In the genomic region with DNA sequence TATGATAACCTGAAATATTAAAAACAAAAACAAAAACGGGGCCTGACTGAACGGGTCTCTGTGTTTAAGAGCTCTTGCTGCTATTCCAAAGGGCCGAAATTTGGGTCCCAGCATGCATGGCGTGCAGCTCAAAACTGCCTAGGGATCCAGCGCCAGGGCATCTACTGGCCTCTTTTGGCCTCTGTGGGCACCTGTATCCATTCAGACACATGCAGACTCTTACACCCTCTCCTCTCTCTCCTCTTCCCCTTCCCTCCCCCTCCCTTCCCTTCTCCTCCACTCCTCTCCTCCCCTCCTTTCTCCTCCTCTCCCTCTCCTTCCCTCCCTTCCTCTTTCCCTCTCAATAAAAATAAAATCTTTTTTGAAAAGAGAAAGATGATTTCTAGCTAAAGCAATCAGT, we compare ENCODE assay signal across 10 mouse cellular contexts. TPM values are rescaled to one million over a fixed set of nuclear protein-coding genes. Genes with fewer than 3 reads are reported as not detected.
DNase-seq lines count a peak whose midpoint lies in the region; ATAC-seq and TF ChIP-seq lines count a peak whose summit lies in the region.
"Had no signal": no experiment of that assay in that cellular context is flagged by ENCODE, and none has a peak within 500 bp of the region (broad histone marks: within the 10 kb centered on the region; RNA-seq: fewer than 3 reads in every experiment).

No protein-coding gene starts in this region.

- DNase-seq in kidney, adult 8-10 months: no peak
- peak; percentile 36 for DNase-seq in cerebellum, adult 9-10 months
- peak; percentile 56 for DNase-seq in midbrain, postnatal 0 days (ENCODE audit: low spot score)
- DNase-seq in thymus, postnatal 14 days: no peak
- no peak for DNase-seq in adrenal gland, postnatal 36 days

- H3K27ac ChIP-seq in kidney, embryonic 15.5 days: no peak overlapping the region
- H3K27ac ChIP-seq in forebrain, embryonic 16.5 days (ENCODE audit: low read length): no peak overlapping the region; the same call in none of the 2 replicates
- H3K27ac ChIP-seq in midbrain, postnatal 0 days (ENCODE audit: low read depth, low read length): peak overlapping the region; percentile 87
- H3K27ac ChIP-seq: heart, embryonic 10.5 days; liver, embryonic 15.5 days had no signal

- no peak overlapping the region for H3K9ac ChIP-seq in kidney, embryonic 15.5 days
- peak overlapping the region; percentile 58 for H3K9ac ChIP-seq in forebrain, embryonic 16.5 days (replicated peaks; ENCODE audit: low read depth, low read length)
- H3K9ac ChIP-seq in midbrain, postnatal 0 days (replicated peaks; ENCODE audit: low read length, poor library complexity, severe bottlenecking): peak overlapping the region; percentile 70
- H3K9ac ChIP-seq: liver, embryonic 15.5 days had no signal

- WGBS in kidney, embryonic 15.5 days: 37% methylated on average over 5 of the region's 5 CpGs
- 31% methylated on average over 5 of the region's 5 CpGs for WGBS in forebrain, embryonic 16.5 days
- WGBS in midbrain, postnatal 0 days: 16% methylated on average over 5 of the region's 5 CpGs

- no peak for TF ChIP-seq CTCF in midbrain, postnatal 0 days (IDR thresholded peaks at IDR 0.05)

- H3K27me3 ChIP-seq in kidney, embryonic 15.5 days: peaks cover 14% of the 10 kb centered on the region; the same call in 1 of the 2 replicates
- H3K27me3 ChIP-seq in forebrain, embryonic 16.5 days (replicated peaks; ENCODE audit: control insufficient read depth, insufficient read depth, low read length): no peaks in the 10 kb centered on the region
- no peaks in the 10 kb centered on the region for H3K27me3 ChIP-seq in midbrain, postnatal 0 days (ENCODE audit: insufficient read depth, low read length)

- peaks cover 7% of the 10 kb centered on the region for H3K4me1 ChIP-seq in kidney, embryonic 15.5 days
- H3K4me1 ChIP-seq in forebrain, embryonic 16.5 days (replicated peaks; ENCODE audit: control insufficient read depth, insufficient read depth, low read length): peaks cover 3% of the 10 kb centered on the region; the same call in 1 of the 2 replicates
- no peaks in the 10 kb centered on the region for H3K4me1 ChIP-seq in midbrain, postnatal 0 days (ENCODE audit: insufficient read depth, low read length)
- H3K4me1 ChIP-seq: heart, embryonic 10.5 days; liver, embryonic 15.5 days had no signal

- no peak overlapping the region for H3K4me3 ChIP-seq in kidney, embryonic 15.5 days (replicated peaks)
- peak overlapping the region; percentile 43 for H3K4me3 ChIP-seq in forebrain, embryonic 16.5 days (replicated peaks; ENCODE audit: low read length)
- peak overlapping the region; percentile 38 for H3K4me3 ChIP-seq in midbrain, postnatal 0 days (ENCODE audit: low read depth, low read length)
- H3K4me3 ChIP-seq: liver, embryonic 15.5 days had no signal

- no peaks in the 10 kb centered on the region for H3K36me3 ChIP-seq in kidney, embryonic 15.5 days
- H3K36me3 ChIP-seq in forebrain, embryonic 16.5 days (ENCODE audit: control insufficient read depth, insufficient read depth): no peaks in the 10 kb centered on the region
- no peaks in the 10 kb centered on the region for H3K36me3 ChIP-seq in midbrain, postnatal 0 days (ENCODE audit: insufficient read depth, low read length)
- H3K36me3 ChIP-seq: heart, embryonic 10.5 days; liver, embryonic 15.5 days had no signal

- peak overlapping the region; percentile 50 for H3K4me2 ChIP-seq in kidney, embryonic 15.5 days
- peak overlapping the region; percentile 43 for H3K4me2 ChIP-seq in forebrain, embryonic 16.5 days (ENCODE audit: low read length)
- peak overlapping the region; percentile 59 for H3K4me2 ChIP-seq in midbrain, postnatal 0 days (ENCODE audit: low read depth, low read length, poor library complexity, severe bottlenecking)
- H3K4me2 ChIP-seq: liver, embryonic 15.5 days had no signal

- H3K9me3 ChIP-seq in kidney, embryonic 15.5 days (replicated peaks): no peaks in the 10 kb centered on the region
- no peaks in the 10 kb centered on the region for H3K9me3 ChIP-seq in forebrain, embryonic 16.5 days (ENCODE audit: control insufficient read depth, low read length)
- no peaks in the 10 kb centered on the region for H3K9me3 ChIP-seq in midbrain, postnatal 0 days (ENCODE audit: low read length)
- H3K9me3 ChIP-seq: heart, embryonic 10.5 days; liver, embryonic 15.5 days had no signal

- no peak for ATAC-seq in kidney, embryonic 15.5 days (replicated peaks; ENCODE audit: low FRiP score)
- ATAC-seq in forebrain, embryonic 16.5 days: peak; percentile 59
- peak; percentile 75 for ATAC-seq in midbrain, postnatal 0 days (ENCODE audit: low FRiP score)
- no peak for ATAC-seq in CD4-positive, CD25-positive, alpha-beta regulatory T cell, adult 4 months

RNA-seq across cellular contexts. Expression of a gene that starts 13.4 kb away (rescaled TPM):
- polyA plus RNA-seq in kidney, embryonic 15.5 days (2015; fragmentation: Nextera tagmentation; extraction: Ambion mirVana): 1.3 and 2.5 TPM in 2 replicates
- 175 and 200 TPM in 2 replicates for polyA plus RNA-seq in forebrain, embryonic 16.5 days (2015; fragmentation: Nextera tagmentation; extraction: Ambion mirVana)
- 321 TPM in 2 replicates for total RNA-seq in midbrain, postnatal 0 days (2014; rRNA removed)
- polyA plus RNA-seq in midbrain, postnatal 0 days (2015; fragmentation: Nextera tagmentation; extraction: Ambion mirVana): 323 and 326 TPM in 2 replicates
- polyA plus RNA-seq in CD4-positive, CD25-positive, alpha-beta regulatory T cell, adult 4 months (2017; shearing (Covaris generic)): not detected
- 1 to 10 TPM; 2.3 to 2.8 TPM for total RNA-seq in adrenal gland, postnatal 36 days (2021)

Comparison
In these comparisons a context has a peak if more than half of its experiments do, and no peak if none do; other contexts are left out.
1. ATAC-seq: peak in forebrain, embryonic 16.5 days (single experiment) and midbrain, postnatal 0 days (single experiment); none in kidney, embryonic 15.5 days (single experiment) and CD4-positive, CD25-positive, alpha-beta regulatory T cell, adult 4 months (single experiment).
2. DNase-seq: peak in cerebellum, adult 9-10 months (single experiment) and midbrain, postnatal 0 days (single experiment); none in kidney, adult 8-10 months (0 of 2), thymus, postnatal 14 days (single experiment) and adrenal gland, postnatal 36 days (0 of 2).
3. RNA of a gene that starts 13.4 kb away (polyA plus RNA-seq): 323 to 326 TPM in midbrain, postnatal 0 days and 175 to 200 TPM in forebrain, embryonic 16.5 days; 1.3 to 2.5 TPM in kidney, embryonic 15.5 days and not detected in CD4-positive, CD25-positive, alpha-beta regulatory T cell, adult 4 months; every median in the first group is over 10 times any median in the second.
4. Peak in every context shown above with its lines, with median percentiles within 50 percentile points of each other: H3K4me2 ChIP-seq.